8 mouse cellular contexts compared by ENCODE assay signal in the genomic region with DNA sequence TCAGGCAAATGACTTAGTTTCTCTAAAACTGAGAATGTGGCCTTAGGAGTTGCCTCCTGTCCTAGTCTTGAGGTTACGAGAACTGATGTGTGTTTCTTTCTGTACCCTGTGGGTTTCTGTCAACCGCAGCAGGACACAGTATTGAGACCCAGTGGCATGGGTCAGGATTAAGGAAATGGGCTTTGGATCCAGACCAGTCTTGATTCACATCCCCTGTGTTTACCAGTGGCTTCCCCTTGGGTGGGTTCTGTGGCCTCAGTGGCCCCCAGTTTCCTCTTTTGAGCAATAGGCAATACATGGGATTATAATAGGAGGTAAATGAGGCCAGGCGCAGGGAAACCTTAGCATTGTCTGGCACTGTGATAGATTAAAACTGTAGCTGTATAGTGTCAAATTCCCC. TPM values are rescaled to one million over a fixed set of nuclear protein-coding genes. Genes with fewer than 3 reads are reported as not detected.
DNase-seq lines count a peak whose midpoint lies in the region; ATAC-seq and TF ChIP-seq lines count a peak whose summit lies in the region.

No protein-coding gene starts in this region.

- WGBS in cerebellum, adult 2 months, result 89% methylated on average over 3 of the region's 3 CpGs
- WGBS in neural tube, embryonic 11.5 days, result 85% methylated on average over 3 of the region's 3 CpGs
- 66% methylated on average over 3 of the region's 3 CpGs for WGBS in liver, postnatal 0 days (ENCODE audit: insufficient replicate concordance)

- peaks cover 14% of the 10 kb centered on the region for H3K4me1 ChIP-seq in cerebellum, adult 2 months (ENCODE audit: control insufficient read depth, insufficient read depth, low read length)
- H3K4me1 ChIP-seq in neural tube, embryonic 11.5 days (ENCODE audit: control insufficient read depth, insufficient read depth, low read length), result no peaks in the 10 kb centered on the region
- H3K4me1 ChIP-seq in liver, postnatal 0 days (ENCODE audit: insufficient read depth), result peaks cover 32% of the 10 kb centered on the region

- H3K9ac ChIP-seq in neural tube, embryonic 11.5 days (ENCODE audit: low read length), result no peak overlapping the region
- no peak overlapping the region; the same call in 1 of the 2 replicates for H3K9ac ChIP-seq in liver, postnatal 0 days (replicated peaks)

- DNase-seq in cerebellum, adult 2 months, result peak in 1 of 2 experiments; percentile 42
- no peak for DNase-seq in cerebellum, postnatal 4 days (ENCODE audit: low spot score in 2 of 2)
- no peak for DNase-seq in neural tube, embryonic 11.5 days (ENCODE audit: low spot score)
- DNase-seq in neural tube, embryonic 10.5 days (ENCODE audit: extremely low spot score, low spot score), result no peak
- no peak for DNase-seq in liver, postnatal 0 days
- DNase-seq in spleen, adult 12 weeks (ENCODE audit: low spot score), result no peak
- DNase-seq in adrenal gland, adult 18-20 months (ENCODE audit: low spot score in 2 of 2), result no peak
- DNase-seq in right cerebral cortex, adult 18-20 months, result no peak

- H3K27ac ChIP-seq in cerebellum, adult 2 months (ENCODE audit: insufficient read depth, low read length), result peak overlapping the region; percentile 78; the same call in 1 of the 2 replicates
- H3K27ac ChIP-seq in neural tube, embryonic 11.5 days (ENCODE audit: low read depth, low read length), result no peak overlapping the region
- H3K27ac ChIP-seq in liver, postnatal 0 days (ENCODE audit: low read depth), result peak overlapping the region; percentile 98

- TF ChIP-seq POLR2A in cerebellum, adult 2 months (IDR thresholded peaks at IDR 0.05; ENCODE audit: borderline replicate concordance, insufficient read depth, low read length), result no peak

- peak overlapping the region; percentile 61 for H3K4me3 ChIP-seq in cerebellum, adult 2 months (replicated peaks; ENCODE audit: insufficient read depth, low read depth, low read length)
- H3K4me3 ChIP-seq in neural tube, embryonic 11.5 days (ENCODE audit: low read depth, low read length), result no peak overlapping the region
- H3K4me3 ChIP-seq in liver, postnatal 0 days (ENCODE audit: low read depth, low read length), result peak overlapping the region; percentile 74

- TF ChIP-seq EP300 in liver, postnatal 0 days (IDR thresholded peaks at IDR 0.05; ENCODE audit: low read depth), result no peak

- no peaks in the 10 kb centered on the region for H3K27me3 ChIP-seq in cerebellum, adult 2 months (ENCODE audit: control insufficient read depth, insufficient read depth, low read length)
- no peaks in the 10 kb centered on the region for H3K27me3 ChIP-seq in neural tube, embryonic 11.5 days (ENCODE audit: control insufficient read depth, insufficient read depth, low read length)
- no peaks in the 10 kb centered on the region for H3K27me3 ChIP-seq in liver, postnatal 0 days (ENCODE audit: insufficient read depth, low read length)

- no peaks in the 10 kb centered on the region for H3K9me3 ChIP-seq in neural tube, embryonic 11.5 days (ENCODE audit: control insufficient read depth, low read length)
- no peaks in the 10 kb centered on the region for H3K9me3 ChIP-seq in liver, postnatal 0 days (ENCODE audit: low read length)

- H3K36me3 ChIP-seq in neural tube, embryonic 11.5 days (ENCODE audit: control insufficient read depth, insufficient read depth, low read length), result 0 out of 2 replicates have a peak, but pooled peaks cover 2% of the 10 kb centered on the region
- peaks cover 16% of the 10 kb centered on the region for H3K36me3 ChIP-seq in liver, postnatal 0 days (replicated peaks; ENCODE audit: insufficient read depth, low read length)

- TF ChIP-seq CTCF in cerebellum, adult 2 months (IDR thresholded peaks at IDR 0.05; ENCODE audit: borderline replicate concordance, insufficient read depth, low read depth, low read length), result no peak
- no peak for TF ChIP-seq CTCF in liver, postnatal 0 days (IDR thresholded peaks at IDR 0.05; ENCODE audit: low read depth)

- ATAC-seq in neural tube, embryonic 11.5 days (ENCODE audit: insufficient read depth, low FRiP score, low TSS enrichment), result no peak
- ATAC-seq in liver, postnatal 0 days, result no peak

- peak overlapping the region; percentile 81; the same call in 1 of the 2 replicates for H3K4me2 ChIP-seq in neural tube, embryonic 11.5 days (ENCODE audit: low read depth)
- H3K4me2 ChIP-seq in liver, postnatal 0 days (ENCODE audit: low read depth, low read length), result peak overlapping the region; percentile 99

RNA-seq across cellular contexts. Expression of a gene that starts 1.4 kb away (rescaled TPM):
- 70.7 and 70.8 TPM in 2 replicates for polyA plus RNA-seq in cerebellum, adult 2 months (2012; rRNA removed)
- 11.2 and 14.1 TPM in 2 replicates for polyA plus RNA-seq in neural tube, embryonic 11.5 days (2014; fragmentation: Nextera tagmentation; extraction: Ambion mirVana)
- 6.1 and 7.4 TPM in 2 replicates for polyA plus RNA-seq in liver, postnatal 0 days (2015; fragmentation: Nextera tagmentation; extraction: Ambion mirVana)
- total RNA-seq in adrenal gland, adult 18-20 months (2021), result 10 to 100 TPM; 25.0 to 28.4 TPM

RNA-seq across cellular contexts. Expression of a gene that starts 7.3 kb away (rescaled TPM):
- 0.57 and 0.62 TPM in 2 replicates for polyA plus RNA-seq in cerebellum, adult 2 months (2012; rRNA removed)
- polyA plus RNA-seq in neural tube, embryonic 11.5 days (2014; fragmentation: Nextera tagmentation; extraction: Ambion mirVana), result 43.2 and 55.4 TPM in 2 replicates
- polyA plus RNA-seq in liver, postnatal 0 days (2015; fragmentation: Nextera tagmentation; extraction: Ambion mirVana), result 6.5 and 127 TPM in 2 replicates
- 10 to 100 TPM in 1 of 2 experiments, not detected in 1; 11.3 TPM for total RNA-seq in adrenal gland, adult 18-20 months (2021)

RNA-seq across cellular contexts. Expression of a gene that starts 17.3 kb away (rescaled TPM):
- polyA plus RNA-seq in cerebellum, adult 2 months (2012; rRNA removed), result 0.55 and 1.0 TPM in 2 replicates
- polyA plus RNA-seq in neural tube, embryonic 11.5 days (2014; fragmentation: Nextera tagmentation; extraction: Ambion mirVana), result 449 and 453 TPM in 2 replicates
- 243 and 277 TPM in 2 replicates for polyA plus RNA-seq in liver, postnatal 0 days (2015; fragmentation: Nextera tagmentation; extraction: Ambion mirVana)
- 1 to 10 TPM; 1.4 to 4.0 TPM for total RNA-seq in adrenal gland, adult 18-20 months (2021)

RNA-seq across cellular contexts. Expression of a gene that starts 17.6 kb away (rescaled TPM):
- 36.5 and 39.3 TPM in 2 replicates for polyA plus RNA-seq in cerebellum, adult 2 months (2012; rRNA removed)
- polyA plus RNA-seq in neural tube, embryonic 11.5 days (2014; fragmentation: Nextera tagmentation; extraction: Ambion mirVana), result 15.1 TPM in 2 replicates
- 23.1 and 25.0 TPM in 2 replicates for polyA plus RNA-seq in liver, postnatal 0 days (2015; fragmentation: Nextera tagmentation; extraction: Ambion mirVana)
- total RNA-seq in adrenal gland, adult 18-20 months (2021), result 10 to 100 TPM; 32.6 to 36.6 TPM

RNA-seq across cellular contexts. Expression of a gene that starts 17.9 kb away (rescaled TPM):
- polyA plus RNA-seq in cerebellum, adult 2 months (2012; rRNA removed), result 7.6 and 8.1 TPM in 2 replicates
- polyA plus RNA-seq in neural tube, embryonic 11.5 days (2014; fragmentation: Nextera tagmentation; extraction: Ambion mirVana), result 12.9 and 14.0 TPM in 2 replicates
- 2.0 and 2.2 TPM in 2 replicates for polyA plus RNA-seq in liver, postnatal 0 days (2015; fragmentation: Nextera tagmentation; extraction: Ambion mirVana)
- 1 to 10 TPM; 4.2 to 5.3 TPM for total RNA-seq in adrenal gland, adult 18-20 months (2021)

Comparison
In these comparisons a context has a peak if more than half of its experiments do, and no peak if none do; other contexts are left out.
1. RNA of a gene that starts 17.3 kb away (polyA plus RNA-seq): 449 to 453 TPM in neural tube, embryonic 11.5 days and 243 to 277 TPM in liver, postnatal 0 days; 0.55 to 1.0 TPM in cerebellum, adult 2 months; every median in the first group is over 100 times any median in the second.